ENCODE assay signal across 9 mouse cellular contexts in the genomic region with DNA sequence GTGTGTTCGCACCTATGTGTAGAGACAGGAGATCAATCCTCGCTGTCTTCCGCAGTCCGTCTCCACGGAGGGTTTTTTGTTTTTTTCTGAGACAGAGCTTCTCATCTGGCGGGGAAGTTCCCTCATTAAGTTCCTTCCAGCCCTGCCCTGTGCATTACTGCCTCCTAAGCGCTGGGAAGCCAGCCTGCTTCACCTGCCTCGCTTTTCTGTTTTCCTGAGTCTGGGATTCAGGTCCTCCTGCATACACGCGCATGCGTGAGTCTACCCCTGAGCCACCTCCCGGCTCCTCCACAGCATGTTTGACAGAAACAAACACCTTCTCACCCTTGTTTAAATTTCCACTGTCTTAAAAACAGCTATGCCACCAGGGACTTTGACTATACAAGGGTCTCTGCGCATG. TPM values are rescaled to one million over a fixed set of nuclear protein-coding genes. Genes with fewer than 3 reads are reported as not detected.
DNase-seq lines count a peak whose midpoint lies in the region; ATAC-seq lines count a peak whose summit lies in the region.
"Had no signal": no experiment of that assay in that cellular context is flagged by ENCODE, and none has a peak within 500 bp of the region (broad histone marks: within the 10 kb centered on the region; RNA-seq: fewer than 3 reads in every experiment).

No protein-coding gene starts in this region.

- peaks cover 53% of the 10 kb centered on the region for H3K9me3 ChIP-seq in megakaryocyte, embryonic 14.5 days
- no peaks in the 10 kb centered on the region for H3K9me3 ChIP-seq in intestine, embryonic 16.5 days (ENCODE audit: control insufficient read depth, low read length)
- no peaks in the 10 kb centered on the region for H3K9me3 ChIP-seq in stomach, embryonic 14.5 days (ENCODE audit: control insufficient read depth, low read depth, low read length)

- no peak for ATAC-seq in cerebellum, adult (ENCODE audit: insufficient number of reproducible peaks, low FRiP score, low TSS enrichment)
- ATAC-seq in megakaryocyte, adult 5-6 weeks (ENCODE audit: poor library complexity, severe bottlenecking): no peak
- no peak for ATAC-seq in intestine, embryonic 16.5 days
- ATAC-seq in stomach, embryonic 14.5 days (ENCODE audit: insufficient number of reproducible peaks, insufficient read depth, low FRiP score, low read depth): no peak

- WGBS in intestine, embryonic 16.5 days: 8% methylated on average over 13 of the region's 13 CpGs
- WGBS in stomach, embryonic 14.5 days: 8% methylated on average over 13 of the region's 13 CpGs

- H3K4me1 ChIP-seq in megakaryocyte, embryonic 14.5 days: peaks cover 7% of the 10 kb centered on the region; the same call in 1 of the 2 replicates
- peaks cover 12% of the 10 kb centered on the region; the same call in 1 of the 2 replicates for H3K4me1 ChIP-seq in intestine, embryonic 16.5 days (ENCODE audit: control insufficient read depth, insufficient read depth, low read length)
- peaks cover 13% of the 10 kb centered on the region; the same call in 1 of the 2 replicates for H3K4me1 ChIP-seq in stomach, embryonic 14.5 days (ENCODE audit: control insufficient read depth, insufficient read depth, low read length)

- no peaks in the 10 kb centered on the region for H3K36me3 ChIP-seq in megakaryocyte, embryonic 14.5 days (replicated peaks; ENCODE audit: low read length)
- no peaks in the 10 kb centered on the region for H3K36me3 ChIP-seq in intestine, embryonic 16.5 days (ENCODE audit: control insufficient read depth, insufficient read depth, low read length)
- no peaks in the 10 kb centered on the region for H3K36me3 ChIP-seq in stomach, embryonic 14.5 days (ENCODE audit: control insufficient read depth, insufficient read depth, low read length)

- H3K4me3 ChIP-seq in megakaryocyte, embryonic 14.5 days (replicated peaks): peak overlapping the region; percentile 42
- H3K4me3 ChIP-seq in intestine, embryonic 16.5 days (ENCODE audit: low read length): peak overlapping the region; percentile 60
- peak overlapping the region; percentile 56 for H3K4me3 ChIP-seq in stomach, embryonic 14.5 days (ENCODE audit: low read depth, low read length)

- H3K27ac ChIP-seq in intestine, embryonic 16.5 days (ENCODE audit: low read length): no peak overlapping the region
- H3K27ac ChIP-seq in stomach, embryonic 14.5 days (ENCODE audit: low read length): no peak overlapping the region
- H3K27ac ChIP-seq: liver, embryonic 14.5 days had no signal

- no peak overlapping the region for H3K9ac ChIP-seq in intestine, embryonic 16.5 days (ENCODE audit: low read depth, low read length)
- H3K9ac ChIP-seq in stomach, embryonic 14.5 days (replicated peaks; ENCODE audit: low read depth, low read length): no peak overlapping the region
- H3K9ac ChIP-seq: liver, embryonic 14.5 days had no signal

- peak overlapping the region; percentile 52; the same call in 1 of the 2 replicates for H3K4me2 ChIP-seq in intestine, embryonic 16.5 days (ENCODE audit: low read depth, low read length)
- H3K4me2 ChIP-seq in stomach, embryonic 14.5 days (replicated peaks; ENCODE audit: low read depth, low read length): peak overlapping the region; percentile 85

- peak; percentile 67 for DNase-seq in cerebellum, adult 11-12 months
- DNase-seq in testis, postnatal 10 days (ENCODE audit: low spot score): no peak
- no peak for DNase-seq in urinary bladder, adult 18-20 months (ENCODE audit: low spot score in 2 of 2)

- peaks cover 41% of the 10 kb centered on the region for H3K27me3 ChIP-seq in megakaryocyte, embryonic 14.5 days (replicated peaks)
- H3K27me3 ChIP-seq in intestine, embryonic 16.5 days (replicated peaks; ENCODE audit: control insufficient read depth, insufficient read depth, low read length): peaks cover 46% of the 10 kb centered on the region
- H3K27me3 ChIP-seq in stomach, embryonic 14.5 days (ENCODE audit: control insufficient read depth, insufficient read depth, low read length): peaks cover 26% of the 10 kb centered on the region; the same call in 1 of the 2 replicates

RNA-seq across cellular contexts. Expression of a gene that starts 2.0 kb away (rescaled TPM):
- not detected in 2 replicates for polyA plus RNA-seq in megakaryocyte, embryonic 14.5 days (2012; ENCODE audit: insufficient read depth, low replicate concordance)
- total RNA-seq in megakaryocyte, adult 5-6 weeks (2015): not detected in 2 replicates
- not detected in 2 replicates for total RNA-seq in megakaryocyte, adult 5-6 weeks (2017)
- 0.18 and 0.39 TPM in 2 replicates for polyA plus RNA-seq in intestine, embryonic 16.5 days (2015; fragmentation: Nextera tagmentation; extraction: Ambion mirVana)
- 1.8 and 2.8 TPM in 2 replicates for polyA plus RNA-seq in stomach, embryonic 14.5 days (2014; fragmentation: Nextera tagmentation; extraction: Ambion mirVana)
